Mouse (Mus musculus) kidney, adult 2 months (tissue): ENCODE results near the gene Slc25a44.

ENCODE experiments used
- CTCF ChIP-seq: fragments of 200-500 bp; conservative IDR thresholded peaks from 2 replicates; pipeline ENCODE4 v1.5.1; 2011; ENCODE audit warnings: low read depth, mild to moderate bottlenecking, control low read depth, low read length, moderate library complexity, mixed read lengths; ENCODE audit not compliant: insufficient read depth, insufficient read length
- POLR2A ChIP-seq: fragments of 200-500 bp; IDR thresholded peaks from one replicate; pipeline ENCODE4 v1.6.1; 2011; ENCODE audit warnings: low read depth, low read length, control low read depth

DNA sequence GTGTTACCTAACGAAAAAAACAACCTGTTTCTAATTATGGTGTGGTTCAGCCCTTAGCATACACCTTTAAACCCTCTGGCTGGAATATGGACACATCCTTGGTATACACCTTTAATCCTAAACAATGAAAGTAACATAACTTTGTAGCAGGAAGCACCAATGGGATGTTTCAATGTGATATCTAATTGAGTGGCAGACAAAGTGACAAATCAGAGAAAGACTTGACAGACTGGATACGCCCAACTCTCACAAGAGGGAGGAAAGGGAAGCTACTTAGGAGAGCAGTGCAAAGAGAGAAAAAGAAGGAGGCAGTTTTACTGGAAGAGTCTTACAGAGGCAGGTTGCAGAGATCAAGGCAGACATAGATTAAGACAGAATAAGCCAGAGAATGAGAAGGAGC is 44.5 kb upstream of the Slc25a44 start:
- TF ChIP-seq CTCF (no peak), POLR2A (no peak)
